Mouse (Mus musculus) forebrain, embryonic 13.5 days (tissue): ENCODE measurements around the gene Tnfrsf4. TPM values are rescaled to one million over a fixed set of nuclear protein-coding genes. Genes with fewer than 3 reads are reported as not detected.
A peak's percentile ranks its signal among the peaks of the same experiment; 100 is the strongest.

ENCODE experiments used
- ATAC-seq: fragments of 200-750 bp; cut with Nextera tagmentation; 2 replicates; pipeline ENCODE4 v1.8.0; 2017
- H3K27ac ChIP-seq: fragments of 300-500 bp; sonication (generic); 2 replicates; pipeline ENCODE4 v1.5.1; 2015; ENCODE audit warnings: inconsistent platforms, mild to moderate bottlenecking, moderate library complexity
- H3K27me3 ChIP-seq: fragments of 300-500 bp; sonication (generic); 2 replicates; pipeline ENCODE4 v1.6.1; 2015; ENCODE audit warnings: mild to moderate bottlenecking, inconsistent platforms
- H3K36me3 ChIP-seq: fragments of 300-500 bp; sonication (generic); 2 replicates; pipeline ENCODE4 v1.6.1; 2015; ENCODE audit warnings: mild to moderate bottlenecking, inconsistent platforms; ENCODE audit not compliant: poor library complexity, severe bottlenecking
- H3K4me1 ChIP-seq: fragments of 300-500 bp; sonication (generic); 2 replicates; pipeline ENCODE4 v1.6.1; 2015; ENCODE audit warnings: inconsistent platforms
- H3K4me2 ChIP-seq: fragments of 300-500 bp; sonication (generic); 2 replicates; pipeline ENCODE4 v1.6.1; 2015; ENCODE audit warnings: inconsistent platforms, mild to moderate bottlenecking, moderate library complexity
- H3K4me3 ChIP-seq: fragments of 300-500 bp; sonication (generic); 2 replicates; pipeline ENCODE4 v1.5.1; 2015; ENCODE audit warnings: mild to moderate bottlenecking, inconsistent platforms
- H3K9ac ChIP-seq: fragments of 300-500 bp; sonication (generic); 2 replicates; pipeline ENCODE4 v1.6.1; 2015; ENCODE audit warnings: mild to moderate bottlenecking, inconsistent platforms
- H3K9me3 ChIP-seq: fragments of 300-500 bp; sonication (generic); replicated peaks from 2 replicates; pipeline ENCODE4 v1.6.1; 2016; ENCODE audit warnings: inconsistent platforms
- WGBS: fragments of 180-500 bp; shearing (Covaris S2); methylation state at CpG from one replicate; pipeline ENCODE4 v1.1.7; 2015; 5-methylcytosine and 5-hydroxymethylcytosine counted together
- polyA plus RNA-seq: library from polyadenylated mRNA; unstranded; fragments of >200 nt; fragmentation: Nextera tagmentation; extraction: Ambion mirVana; gene quantifications from 2 replicates; pipeline ENCODE4 v1.2.1, GENCODE M21; 2015

Tnfrsf4 gene
- polyA plus RNA-seq, 1 experiment from 2014 or later: 1.1 TPM

DNA sequence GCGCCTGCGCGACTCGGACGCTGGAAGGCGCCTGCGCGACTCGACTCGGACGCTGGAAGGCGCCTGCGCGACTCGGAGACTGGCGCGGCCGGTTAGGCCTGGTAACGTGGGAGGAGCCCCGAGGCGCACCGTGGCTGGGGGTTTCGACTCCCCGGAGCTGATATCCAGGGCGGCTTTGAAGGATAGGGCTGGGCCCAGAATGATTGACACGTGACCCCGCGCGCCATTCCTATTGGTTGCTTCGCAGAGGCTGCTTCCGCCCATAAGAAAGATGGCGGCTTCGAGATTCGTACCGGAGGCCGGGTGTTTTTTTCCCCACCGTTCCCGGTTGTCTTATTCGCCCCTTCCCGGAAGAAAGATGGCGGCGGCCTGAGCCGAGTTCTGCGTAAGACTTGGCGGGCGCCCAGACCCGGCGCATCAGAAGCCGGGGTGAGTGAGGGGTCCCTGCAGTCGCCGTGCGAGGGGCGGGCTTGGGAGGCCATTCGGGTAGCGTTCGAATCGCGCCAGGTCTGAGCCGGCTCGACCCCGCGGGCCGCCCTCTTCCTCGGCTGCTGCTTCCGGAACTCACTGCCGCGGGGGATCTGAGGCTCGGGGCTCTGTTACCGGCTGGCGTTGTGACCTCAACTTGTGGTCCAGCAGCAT is 20.6 kb upstream of the Tnfrsf4 start:
- H3K27ac ChIP-seq: peak overlapping the region; percentile 90
- peak; percentile 89 for ATAC-seq
- peak overlapping the region; percentile 81 for H3K9ac ChIP-seq
- no peaks in the 10 kb centered on the region for H3K9me3 ChIP-seq
- peak overlapping the region; percentile 72 for H3K4me3 ChIP-seq
- H3K27me3 ChIP-seq: no peaks in the 10 kb centered on the region
- peaks cover 30% of the 10 kb centered on the region for H3K36me3 ChIP-seq
- peaks cover 29% of the 10 kb centered on the region for H3K4me1 ChIP-seq
- under 1% methylated on average over 65 of the region's 70 CpGs for WGBS
- H3K4me2 ChIP-seq: peak overlapping the region; percentile 99

DNA sequence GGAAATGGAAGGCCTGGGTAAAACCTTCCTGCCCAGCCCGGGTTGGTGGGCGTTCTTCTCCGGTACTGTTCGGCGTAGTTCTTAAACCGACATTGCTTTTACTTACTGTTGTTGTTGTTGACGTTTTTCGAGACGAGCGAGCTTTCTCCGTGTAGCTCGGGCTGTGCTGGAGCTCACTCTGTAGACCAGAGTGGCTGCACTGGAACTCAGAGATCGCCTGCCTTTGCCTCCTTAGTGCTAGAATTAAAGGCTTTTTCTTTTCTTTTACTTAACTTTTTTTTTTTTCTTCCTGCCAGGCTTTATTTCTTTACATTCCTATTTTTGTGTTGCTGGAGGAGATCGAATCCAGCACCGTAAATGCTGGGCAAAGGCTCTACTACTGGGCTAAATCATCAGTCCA is 20.0 kb upstream of the Tnfrsf4 start:
- peak overlapping the region; percentile 90 for H3K27ac ChIP-seq
- H3K36me3 ChIP-seq: peaks cover 36% of the 10 kb centered on the region
- no peak for ATAC-seq
- H3K9me3 ChIP-seq: no peaks in the 10 kb centered on the region
- 7% methylated on average over 15 of the region's 15 CpGs for WGBS
- H3K9ac ChIP-seq: peak overlapping the region; percentile 81
- peak overlapping the region; percentile 72 for H3K4me3 ChIP-seq
- no peaks in the 10 kb centered on the region for H3K27me3 ChIP-seq
- H3K4me2 ChIP-seq: peak overlapping the region; percentile 81
- H3K4me1 ChIP-seq: peaks cover 29% of the 10 kb centered on the region

DNA sequence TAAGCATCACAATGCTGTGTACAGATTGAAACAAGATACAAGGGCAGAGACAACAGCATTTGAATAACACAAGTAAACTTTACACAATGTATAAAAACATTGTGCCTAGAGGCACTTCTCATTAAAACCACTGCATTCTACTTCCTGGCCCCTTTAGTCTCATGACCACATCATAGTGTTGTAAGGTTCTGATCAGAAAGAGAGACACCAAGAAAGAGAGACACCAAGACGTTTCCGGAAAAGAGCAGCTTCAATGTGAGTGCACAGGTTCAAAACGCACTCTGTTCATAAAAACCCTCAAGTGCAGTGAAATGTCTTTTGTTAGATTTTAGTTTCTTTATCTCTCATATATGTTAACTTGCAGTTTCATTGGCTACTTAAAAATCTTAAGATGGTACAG is 9.5 kb upstream of the Tnfrsf4 start:
- WGBS: 89% methylated on average over 3 of the region's 3 CpGs
- no peak overlapping the region for H3K9ac ChIP-seq
- no peak overlapping the region for H3K4me3 ChIP-seq
- no peak overlapping the region for H3K27ac ChIP-seq
- ATAC-seq: no peak
- H3K36me3 ChIP-seq: peaks cover 93% of the 10 kb centered on the region
- no peak overlapping the region for H3K4me2 ChIP-seq
- H3K4me1 ChIP-seq: no peaks in the 10 kb centered on the region
- H3K27me3 ChIP-seq: no peaks in the 10 kb centered on the region
- no peaks in the 10 kb centered on the region for H3K9me3 ChIP-seq

DNA sequence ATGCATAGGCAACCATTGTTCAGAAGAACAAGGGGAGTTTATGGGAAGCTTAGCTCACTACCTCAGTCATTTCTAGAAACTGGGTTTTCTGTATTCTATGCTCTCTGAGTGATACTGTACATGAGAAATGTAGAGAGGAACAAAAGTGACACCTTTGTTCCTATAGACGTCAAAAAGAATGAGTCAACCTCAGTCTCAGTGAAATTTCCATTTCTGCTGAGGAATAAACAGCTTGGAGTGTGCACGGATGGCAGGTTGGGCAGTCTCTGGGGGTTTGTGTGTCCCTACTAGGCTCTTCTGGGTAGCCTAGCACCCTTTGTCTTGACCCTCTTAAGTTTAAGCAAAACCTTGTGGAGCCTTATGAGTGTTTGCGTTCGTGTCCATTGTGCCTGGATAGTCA is 5.3 kb upstream of the Tnfrsf4 start:
- Histone ChIP-seq H3K9ac (no peak overlapping the region), H3K36me3 (peaks cover 95% of the 10 kb centered on the region), H3K9me3 (no peaks in the 10 kb centered on the region), H3K4me3 (no peak overlapping the region), H3K4me2 (no peak overlapping the region), H3K4me1 (no peaks in the 10 kb centered on the region), H3K27ac (no peak overlapping the region), H3K27me3 (no peaks in the 10 kb centered on the region)
- 97% methylated on average over 4 of the region's 4 CpGs for WGBS
- no peak for ATAC-seq

DNA sequence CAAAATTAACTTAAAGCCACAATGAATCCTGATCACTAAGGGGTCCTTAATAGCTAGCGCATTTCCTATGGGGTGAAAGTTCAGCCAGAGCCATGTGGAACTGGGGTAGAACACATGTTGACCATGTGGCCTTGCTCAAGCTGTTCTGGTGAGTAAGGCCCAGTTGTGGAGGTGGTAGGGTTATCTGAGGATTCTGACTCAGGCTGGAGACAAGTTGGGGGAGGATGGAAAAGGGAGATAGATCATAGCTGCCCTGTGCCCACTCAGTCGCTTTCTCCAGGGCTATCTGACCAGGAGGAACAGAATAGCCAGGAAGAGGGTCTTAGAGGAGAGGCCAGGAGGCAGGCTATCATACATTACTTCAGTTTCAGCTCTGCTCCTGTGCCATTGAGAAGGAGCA is 793 bp downstream of the Tnfrsf4 start:
- H3K4me2 ChIP-seq: no peak overlapping the region
- 96% methylated on average over 2 of the region's 2 CpGs for WGBS
- peaks cover 68% of the 10 kb centered on the region for H3K36me3 ChIP-seq
- no peaks in the 10 kb centered on the region for H3K4me1 ChIP-seq
- no peaks in the 10 kb centered on the region for H3K9me3 ChIP-seq
- H3K4me3 ChIP-seq: no peak overlapping the region
- H3K27me3 ChIP-seq: no peaks in the 10 kb centered on the region
- H3K9ac ChIP-seq: no peak overlapping the region
- no peak for ATAC-seq
- no peak overlapping the region for H3K27ac ChIP-seq

DNA sequence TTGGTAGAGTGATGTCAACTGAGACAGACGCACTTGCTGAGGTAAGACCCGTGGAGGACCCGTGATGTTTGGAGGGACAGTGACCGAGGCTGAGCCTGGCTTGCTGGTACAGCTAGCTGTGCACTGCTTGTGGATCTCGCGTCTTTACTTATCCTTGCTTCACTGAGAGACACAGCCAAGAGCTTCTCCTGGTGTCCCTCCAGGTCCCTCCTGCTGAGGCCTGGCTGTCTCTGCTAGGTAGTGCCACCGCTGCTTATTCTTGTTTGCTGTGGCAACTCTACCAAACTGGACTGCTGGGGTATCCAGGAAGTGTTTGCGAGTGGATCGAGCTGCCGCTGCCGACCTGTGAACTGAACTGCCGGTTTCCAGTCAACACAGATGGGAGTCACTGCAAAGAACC is 6.1 kb downstream of the Tnfrsf4 start:
- Histone ChIP-seq H3K4me2 (no peak overlapping the region), H3K36me3 (peaks cover 17% of the 10 kb centered on the region), H3K4me1 (no peaks in the 10 kb centered on the region), H3K9ac (no peak overlapping the region), H3K27ac (no peak overlapping the region), H3K9me3 (no peaks in the 10 kb centered on the region), H3K27me3 (no peaks in the 10 kb centered on the region), H3K4me3 (no peak overlapping the region)
- no peak for ATAC-seq
- WGBS: 92% methylated on average over 12 of the region's 12 CpGs

- Histone ChIP-seq H3K36me3 (peaks cover 8% of the 10 kb centered on the region; the same call in 1 of the 2 replicates), H3K9ac (no peak overlapping the region), H3K4me2 (no peak overlapping the region), H3K27ac (no peak overlapping the region), H3K4me3 (no peak overlapping the region), H3K4me1 (no peaks in the 10 kb centered on the region), H3K27me3 (no peaks in the 10 kb centered on the region), H3K9me3 (no peaks in the 10 kb centered on the region)
- ATAC-seq: no peak
- WGBS: 93% methylated on average over 3 of the region's 3 CpGs
Observed at GRCm38 (mm10) chr4:156021381-156021780, 7.7 kb downstream of the Tnfrsf4 start.

DNA sequence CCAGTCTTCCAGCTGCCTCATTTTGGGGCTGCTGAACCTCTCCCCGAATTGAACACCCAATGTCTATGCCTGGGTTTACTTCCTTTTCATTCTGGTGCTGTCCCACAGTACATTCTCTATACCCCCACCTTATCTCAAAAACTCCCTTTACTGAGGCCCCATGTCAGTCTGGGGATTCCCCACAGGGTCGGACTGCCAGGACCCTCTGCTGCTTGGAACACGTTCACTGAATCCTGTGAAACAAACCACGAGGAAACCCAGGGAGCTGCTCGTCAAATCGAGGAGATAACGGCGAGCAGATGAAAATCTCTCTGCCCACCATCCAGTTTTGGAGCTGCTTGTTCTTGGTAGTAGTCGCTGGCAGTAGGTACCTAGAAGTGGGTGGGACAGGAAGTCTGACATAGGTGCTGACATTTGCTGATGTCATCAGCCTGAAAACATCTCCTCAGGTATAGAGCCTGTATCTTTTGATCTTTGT is 8.3 kb downstream of the Tnfrsf4 start:
- no peaks in the 10 kb centered on the region for H3K4me1 ChIP-seq
- WGBS: 85% methylated on average over 9 of the region's 9 CpGs
- no peak overlapping the region for H3K27ac ChIP-seq
- no peak overlapping the region for H3K9ac ChIP-seq
- no peak for ATAC-seq
- 0 out of 2 replicates have a peak, but pooled peaks cover 7% of the 10 kb centered on the region for H3K36me3 ChIP-seq
- H3K27me3 ChIP-seq: no peaks in the 10 kb centered on the region
- H3K4me2 ChIP-seq: no peak overlapping the region
- no peaks in the 10 kb centered on the region for H3K9me3 ChIP-seq
- H3K4me3 ChIP-seq: no peak overlapping the region

GRCm38 (mm10) chr4:156023520-156023919 is 9.9 kb downstream of the Tnfrsf4 start:
- H3K9me3 ChIP-seq: no peaks in the 10 kb centered on the region
- no peaks in the 10 kb centered on the region for H3K4me1 ChIP-seq
- no peak overlapping the region for H3K9ac ChIP-seq
- 80% methylated on average over 9 of the region's 9 CpGs for WGBS
- H3K27me3 ChIP-seq: no peaks in the 10 kb centered on the region
- H3K36me3 ChIP-seq: peaks cover 16% of the 10 kb centered on the region
- no peak overlapping the region for H3K4me3 ChIP-seq
- H3K4me2 ChIP-seq: no peak overlapping the region
- no peak for ATAC-seq
- no peak overlapping the region for H3K27ac ChIP-seq

GRCm38 (mm10) chr4:156024184-156024583 is 10.5 kb downstream of the Tnfrsf4 start:
- no peak for ATAC-seq
- no peak overlapping the region for H3K27ac ChIP-seq
- no peaks in the 10 kb centered on the region for H3K4me1 ChIP-seq
- no peaks in the 10 kb centered on the region for H3K27me3 ChIP-seq
- H3K9me3 ChIP-seq: no peaks in the 10 kb centered on the region
- 93% methylated on average over 7 of the region's 7 CpGs for WGBS
- peaks cover 17% of the 10 kb centered on the region for H3K36me3 ChIP-seq
- H3K9ac ChIP-seq: no peak overlapping the region
- no peak overlapping the region for H3K4me2 ChIP-seq
- H3K4me3 ChIP-seq: no peak overlapping the region

DNA sequence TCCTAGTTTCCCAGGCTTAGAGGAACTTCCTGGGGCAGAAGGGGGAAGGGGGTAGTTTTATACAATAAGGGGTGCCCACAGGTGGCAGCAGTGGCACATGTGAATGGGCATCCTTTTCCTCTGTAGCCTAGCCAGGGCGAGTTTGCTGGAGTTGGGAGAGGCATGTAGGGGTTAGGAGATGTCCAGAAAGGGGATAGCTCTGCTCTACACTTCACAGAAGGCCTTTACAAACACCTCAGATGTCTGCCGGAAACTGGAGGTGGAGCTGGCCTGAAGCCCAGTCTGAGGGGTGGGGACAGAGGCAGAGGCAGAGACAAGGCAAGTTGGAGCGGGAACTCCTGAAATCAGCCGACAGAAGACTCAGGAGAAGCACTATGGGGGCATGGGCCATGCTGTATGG is 12.4 kb downstream of the Tnfrsf4 start, which contains the start of gene Tnfrsf18:
Gene Tnfrsf18 (plus strand): TSS at position 152 of the 400 bp plus-strand sequence.
- Histone ChIP-seq H3K27me3 (no peaks in the 10 kb centered on the region), H3K9ac (no peak within 1 kb of the TSS), H3K4me1 (peaks cover 10% of the 10 kb centered on the region), H3K4me3 (no peak within 1 kb of the TSS), H3K36me3 (peaks cover 17% of the 10 kb centered on the region), H3K27ac (no peak within 1 kb of the TSS), H3K4me2 (no peak within 1 kb of the TSS), H3K9me3 (no peaks in the 10 kb centered on the region)
- WGBS: 57% methylated on average over 4 of the region's 4 CpGs
- ATAC-seq: no peak

GRCm38 (mm10) chr4:156028580-156028979 is 14.9 kb downstream of the Tnfrsf4 start:
- Histone ChIP-seq H3K4me3 (no peak overlapping the region), H3K36me3 (peaks cover 17% of the 10 kb centered on the region), H3K4me1 (peaks cover 26% of the 10 kb centered on the region), H3K27me3 (no peaks in the 10 kb centered on the region), H3K4me2 (no peak overlapping the region), H3K9ac (no peak overlapping the region), H3K9me3 (no peaks in the 10 kb centered on the region), H3K27ac (no peak overlapping the region)
- 92% methylated on average over 7 of the region's 7 CpGs for WGBS
- ATAC-seq: no peak

GRCm38 (mm10) chr4:156030651-156031118 is 17.0 kb downstream of the Tnfrsf4 start:
- H3K27ac ChIP-seq: no peak overlapping the region
- peak; percentile 13; the same call in 1 of the 2 replicates for ATAC-seq
- H3K27me3 ChIP-seq: peaks cover 20% of the 10 kb centered on the region
- H3K4me2 ChIP-seq: peak overlapping the region; percentile 63
- H3K9ac ChIP-seq: peak overlapping the region; percentile 55
- peak overlapping the region; percentile 44 for H3K4me3 ChIP-seq
- no peaks in the 10 kb centered on the region for H3K9me3 ChIP-seq
- H3K36me3 ChIP-seq: peaks cover 17% of the 10 kb centered on the region
- peaks cover 29% of the 10 kb centered on the region for H3K4me1 ChIP-seq
- WGBS: 72% methylated on average over 9 of the region's 9 CpGs
